Mouse (Mus musculus) testis, adult 2 months (tissue): ENCODE results near the gene Nab2.
A peak's percentile ranks its signal among the peaks of the same experiment; 100 is the strongest.

ENCODE experiments used
- CTCF ChIP-seq: fragments of 200-500 bp; IDR thresholded peaks from 2 replicates; pipeline ENCODE4 v1.5.1; 2012; ENCODE audit warnings: low read depth, mild to moderate bottlenecking, inconsistent platforms, low read length, moderate library complexity; ENCODE audit not compliant: control insufficient read depth, insufficient read depth, insufficient replicate concordance
- POLR2A ChIP-seq: fragments of 200-500 bp; IDR thresholded peaks from 2 replicates; pipeline ENCODE4 v1.6.1; 2012; ENCODE audit warnings: low read depth, mild to moderate bottlenecking, inconsistent platforms, low read length, moderate library complexity; ENCODE audit not compliant: control insufficient read depth

- TF ChIP-seq CTCF, result peak; percentile 33; the same call in 1 of the 2 replicates
- TF ChIP-seq POLR2A, result no peak
Observed at GRCm38 (mm10) chr10:127691053-127691452, 22.7 kb upstream of the Nab2 start.
